Mouse (Mus musculus) adrenal gland, adult 8-10 months (tissue): ENCODE measurements around the gene Sclt1. TPM values are rescaled to one million over a fixed set of nuclear protein-coding genes. Genes with fewer than 3 reads are reported as not detected.
A peak's percentile ranks its signal among the peaks of the same experiment; 100 is the strongest.
"Not testable (repeated sequence)": the region's sequence is repeated elsewhere in the genome, so short reads cannot be mapped to it uniquely, and the experiment has no call there.

Source experiments
- DNase-seq: peaks from one replicate; pipeline ENCODE4 v3.0.0; 2022
- total RNA-seq, 4 experiments: library from RNA; stranded (reverse); gene quantifications; 2 replicates each; pipeline ENCODE4 v1.2.4; 2022

Sclt1 gene
- total RNA-seq, result 10 to 100 TPM in 3 of 4 experiments, 1 to 10 TPM in 1; 7.3 to 17.7 (median 12.4) TPM

- peak; percentile 96 for DNase-seq
Measured at GRCm38 (mm10) chr3:41742278-41742934, at the start of gene Sclt1, which contains the start of gene D3Ertd751e. Gene Sclt1, minus strand, starts transcription at chr3:41742514. Gene D3Ertd751e, plus strand, starts transcription at chr3:41742611.

DNA sequence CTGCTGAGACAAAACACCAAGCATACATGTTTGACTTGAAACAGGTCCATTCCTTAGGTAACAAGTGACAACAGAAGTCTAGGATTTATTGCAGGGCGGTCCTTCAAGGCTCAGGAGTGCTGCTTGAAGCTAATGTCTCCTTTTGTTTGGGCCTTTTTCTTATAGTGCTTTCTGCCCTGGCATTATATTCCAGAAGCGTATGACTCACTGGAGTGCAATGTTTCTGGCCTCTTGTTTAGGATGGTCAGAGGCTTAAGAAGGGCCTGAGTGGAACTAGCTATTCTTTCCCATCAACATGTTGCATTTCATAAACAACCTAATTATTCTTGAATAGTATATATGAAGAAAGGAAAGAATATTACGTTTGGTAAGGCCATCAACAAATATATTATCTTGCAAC lies 19.8 kb upstream of the Sclt1 start:
- no peak for DNase-seq

DNA sequence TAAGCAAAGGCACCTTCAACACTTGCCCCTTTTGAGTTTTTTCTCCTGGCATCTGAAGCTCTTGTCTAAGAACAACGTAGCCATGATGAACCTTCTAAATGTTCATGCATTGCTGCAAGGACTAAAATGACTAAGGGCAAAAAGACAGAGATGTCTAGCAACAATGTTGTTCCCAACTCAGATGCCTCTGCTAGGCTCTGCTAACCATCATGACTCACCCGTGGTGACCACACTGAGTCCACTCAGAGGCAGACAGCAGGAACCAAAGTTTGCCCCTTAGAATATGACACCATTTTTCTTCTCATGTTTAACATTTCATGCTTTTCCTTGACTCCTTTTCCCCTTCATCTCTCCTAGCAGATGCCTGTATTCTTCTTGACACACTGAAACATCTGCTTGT lies 12.2 kb upstream of the Sclt1 start:
- DNase-seq, result no peak

DNA sequence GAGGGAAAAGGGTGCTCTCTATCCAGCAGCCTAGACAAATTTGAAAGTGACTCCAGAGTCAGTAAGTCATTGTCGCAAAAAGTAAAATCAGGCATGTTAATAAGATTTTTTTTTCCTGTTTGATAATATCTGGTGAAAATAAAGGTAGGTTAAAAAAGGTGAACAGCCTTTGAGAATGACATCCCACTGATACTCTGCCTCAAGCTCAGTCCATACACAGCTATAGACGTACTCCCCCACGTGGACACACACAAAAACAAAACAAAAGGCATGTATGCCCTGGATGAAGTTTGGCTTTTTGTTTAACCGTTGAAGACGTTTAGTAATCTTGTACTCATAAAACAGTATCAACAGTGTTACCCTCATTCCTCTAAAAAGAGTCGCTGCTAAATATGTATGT lies 1.1 kb upstream of the Sclt1 start:
- no peak for DNase-seq

- peak; percentile 3 for DNase-seq
Measured at GRCm38 (mm10) chr3:41741601-41742277, 575 bp downstream of the Sclt1 start.

GRCm38 (mm10) chr3:41695681-41696080 lies 46.6 kb downstream of the Sclt1 start:
- DNase-seq, result no peak

DNA sequence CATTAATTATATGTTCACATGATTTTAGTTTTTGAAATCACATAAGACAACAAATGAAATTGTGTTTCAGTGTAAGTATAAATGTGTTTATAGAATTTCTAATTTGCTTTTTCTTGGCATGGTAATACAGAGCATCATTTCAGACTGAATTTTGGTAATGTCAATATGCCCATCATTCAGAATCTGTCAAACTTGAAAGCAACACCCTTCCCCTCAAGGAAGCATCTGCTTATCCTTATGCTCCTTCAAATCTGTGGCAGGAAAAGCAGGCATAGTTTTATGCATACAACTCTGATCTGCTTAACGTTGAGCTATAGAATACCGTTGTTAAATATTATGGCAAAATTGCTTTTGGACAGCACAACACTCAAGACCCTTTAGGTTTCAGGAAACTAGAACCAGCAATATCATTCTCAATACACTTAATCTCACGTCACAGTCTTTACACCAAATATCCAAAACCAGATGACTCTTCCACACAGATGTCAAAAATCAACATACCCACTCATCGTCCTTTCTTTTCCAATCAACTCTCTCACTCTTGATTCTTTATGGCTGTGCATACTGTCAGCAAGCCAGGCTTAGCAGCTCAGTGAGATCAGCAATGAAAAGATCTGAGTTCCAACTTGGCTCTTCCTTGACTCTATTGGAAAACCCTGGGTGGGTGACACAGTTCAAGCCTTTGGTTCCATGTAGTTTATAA lies 49.7 kb downstream of the Sclt1 start:
- no peak for DNase-seq

DNA sequence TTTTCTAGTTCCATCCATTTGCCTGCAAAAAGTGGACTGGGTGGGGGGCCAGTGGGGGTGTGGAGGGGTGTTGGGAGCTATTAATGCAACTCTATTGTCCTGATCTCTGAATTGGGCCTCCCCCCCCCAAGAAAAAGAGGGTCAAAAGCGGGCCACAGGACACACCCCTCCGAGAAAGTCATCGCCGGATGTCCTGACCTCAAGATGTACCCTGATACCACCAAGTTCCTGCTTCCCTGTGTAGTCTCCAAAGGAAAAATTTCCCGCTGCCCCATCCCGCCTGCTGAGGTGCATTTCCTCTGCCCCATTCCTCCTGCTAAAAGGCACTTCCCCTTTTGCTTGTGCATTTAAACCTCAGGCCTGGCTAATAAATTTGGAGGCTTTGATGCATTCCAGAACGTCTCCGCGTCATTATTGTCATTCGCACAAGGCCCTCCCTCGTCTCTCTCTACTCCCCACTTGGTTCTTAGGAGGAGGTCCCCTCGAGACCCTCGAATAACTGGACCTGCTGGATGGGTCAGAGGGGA lies 52.1 kb downstream of the Sclt1 start:
- DNase-seq, result not testable (repeated sequence)

GRCm38 (mm10) chr3:41686396-41686795 lies 55.9 kb downstream of the Sclt1 start:
- peak; percentile 18 for DNase-seq

- DNase-seq, result no peak
Measured at GRCm38 (mm10) chr3:41682084-41682483, 60.2 kb downstream of the Sclt1 start.

DNA sequence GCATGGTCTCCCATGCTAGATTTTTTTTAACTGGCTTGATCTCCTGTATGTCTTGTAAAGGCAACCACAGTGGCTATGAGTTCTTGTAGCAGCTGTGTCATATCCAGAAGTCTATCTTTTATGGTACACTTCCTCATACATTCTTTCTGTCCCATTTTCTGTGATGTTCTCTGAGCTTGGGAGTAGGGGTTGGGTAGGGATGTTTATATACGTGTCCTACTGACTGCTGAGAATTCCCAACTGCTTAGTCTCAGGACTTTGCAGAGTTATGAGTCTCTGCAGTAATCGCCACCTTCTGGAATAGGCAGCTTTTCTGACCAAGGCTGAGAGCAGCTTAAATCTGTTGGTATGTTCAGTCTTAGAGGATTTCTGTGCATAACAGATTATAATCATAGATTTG lies 65.7 kb downstream of the Sclt1 start:
- no peak for DNase-seq

DNA sequence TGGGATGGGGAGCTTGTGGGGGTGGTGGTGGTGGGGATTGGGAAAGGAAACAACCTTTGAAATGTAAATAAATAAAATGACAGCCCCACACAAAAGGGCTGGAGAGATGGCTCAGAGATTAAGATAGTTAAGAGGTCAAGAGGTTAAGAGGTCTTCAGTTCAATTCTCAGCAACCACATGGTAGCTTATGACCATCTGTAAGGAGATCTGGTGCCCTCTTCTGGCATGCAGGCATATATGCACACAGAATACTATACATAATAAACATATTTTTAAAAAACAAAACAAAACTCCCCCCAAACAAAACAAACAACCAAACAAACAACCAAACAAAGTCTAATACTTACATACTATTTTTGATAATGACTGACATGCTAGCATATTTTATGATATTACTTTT lies 67.5 kb downstream of the Sclt1 start:
- DNase-seq, result no peak

DNA sequence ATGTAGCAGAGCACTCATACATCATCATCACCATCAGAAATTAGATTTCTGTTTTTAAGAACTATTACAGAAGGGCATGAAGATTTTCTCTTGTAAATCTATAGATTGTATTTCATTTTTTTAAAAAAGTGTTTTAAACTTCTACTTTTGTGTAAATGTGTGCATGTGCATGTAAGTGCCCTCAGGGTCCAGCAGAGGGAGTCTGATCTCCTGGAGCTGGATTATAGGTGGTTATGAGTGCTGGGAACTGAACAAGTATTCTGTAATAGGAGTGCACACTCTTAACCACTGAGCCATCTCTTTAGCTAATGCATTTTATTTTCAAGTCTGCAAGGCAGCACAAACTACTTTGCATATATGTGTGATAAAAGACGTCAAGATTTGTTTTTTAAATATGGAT lies 86.7 kb downstream of the Sclt1 start:
- no peak for DNase-seq

DNA sequence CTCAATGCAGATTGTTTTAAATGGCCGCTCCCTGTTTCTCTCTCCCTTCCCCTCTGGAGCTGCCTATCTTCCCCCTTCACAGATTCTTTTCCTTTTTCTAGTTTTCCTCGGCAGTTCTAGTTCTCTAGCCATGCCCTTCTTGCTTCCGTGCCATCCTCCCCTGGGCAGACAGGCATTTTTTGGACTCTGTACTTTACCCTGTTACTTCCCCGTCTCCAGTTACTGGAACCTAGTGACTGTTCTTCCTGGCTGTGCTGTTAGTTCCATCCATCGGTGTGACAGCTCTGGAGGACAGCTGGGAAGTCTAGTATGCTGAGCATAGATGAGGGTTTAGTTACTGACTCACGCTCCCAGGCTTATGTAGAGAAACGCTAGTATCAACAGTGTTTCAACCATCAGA lies 121.3 kb downstream of the Sclt1 start:
- no peak for DNase-seq

- no peak for DNase-seq
Measured at GRCm38 (mm10) chr3:41618488-41618887, 123.8 kb downstream of the Sclt1 start.

GRCm38 (mm10) chr3:41618036-41618435 lies 124.3 kb downstream of the Sclt1 start:
- no peak for DNase-seq

GRCm38 (mm10) chr3:41614230-41614985 lies 127.9 kb downstream of the Sclt1 start:
- no peak for DNase-seq

- no peak for DNase-seq
Measured at GRCm38 (mm10) chr3:41613706-41614105, 128.6 kb downstream of the Sclt1 start.

DNA sequence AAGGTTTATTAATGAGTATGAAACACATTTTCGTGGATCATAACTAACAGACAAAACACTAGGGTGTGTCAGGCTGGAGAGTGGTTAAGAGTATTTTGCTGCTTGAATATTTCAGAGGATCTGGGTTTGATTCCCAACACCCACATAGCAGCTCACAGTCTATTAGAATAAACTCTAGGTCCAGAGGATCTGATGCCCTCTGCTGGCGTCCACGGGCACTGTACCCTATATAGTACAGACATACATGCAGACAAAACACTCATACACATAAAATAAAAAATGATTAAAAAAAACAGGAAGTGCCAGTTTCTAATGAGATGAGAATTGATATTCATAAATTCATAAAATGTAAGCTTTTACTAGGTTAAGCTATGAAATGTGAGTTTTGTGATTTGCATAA lies 130.1 kb downstream of the Sclt1 start:
- no peak for DNase-seq

DNA sequence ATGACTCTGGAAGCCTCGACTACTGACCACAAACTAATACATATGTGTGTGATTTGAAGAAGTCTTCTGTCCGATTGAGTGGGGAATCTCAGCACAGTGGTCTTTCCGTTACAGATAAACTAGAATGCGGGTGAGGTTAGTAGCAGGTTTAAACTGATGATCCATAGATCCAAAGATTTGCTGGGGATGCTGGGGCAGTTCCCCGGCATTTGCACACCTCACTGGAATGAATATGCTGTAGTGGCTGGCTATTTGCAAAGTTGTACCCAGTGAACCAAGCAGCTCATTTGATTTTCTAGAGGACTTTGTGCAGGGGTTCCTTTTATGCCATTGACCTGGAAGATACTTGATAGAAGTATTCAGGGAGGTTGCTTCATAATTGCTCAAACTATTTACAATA lies 133.2 kb downstream of the Sclt1 start:
- DNase-seq, result no peak

DNA sequence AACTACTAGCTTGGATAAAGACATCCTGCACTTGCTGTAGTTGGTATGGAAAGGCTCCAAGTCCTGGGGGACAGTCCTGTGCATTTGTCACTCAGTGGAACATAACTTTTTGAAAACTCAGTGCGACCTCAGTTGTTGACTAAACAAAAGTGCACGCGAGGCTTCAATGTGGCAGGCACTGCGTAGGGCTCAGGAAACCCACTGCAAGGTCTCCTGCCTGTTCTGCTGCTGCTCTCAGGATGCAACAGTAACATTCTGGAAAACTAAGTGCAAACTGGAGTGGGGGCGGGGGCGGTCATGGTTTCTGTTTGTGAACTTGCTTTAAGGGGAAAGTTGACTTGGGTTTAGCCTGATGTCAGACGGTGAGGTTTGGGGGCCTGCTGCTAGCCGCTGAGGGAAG lies 134.8 kb downstream of the Sclt1 start:
- no peak for DNase-seq

GRCm38 (mm10) chr3:41607050-41607449 lies 135.3 kb downstream of the Sclt1 start:
- DNase-seq, result no peak

GRCm38 (mm10) chr3:41606330-41606664 lies 136.0 kb downstream of the Sclt1 start:
- no peak for DNase-seq
